Mouse (Mus musculus) cerebellum, adult 8-10 months (tissue): ENCODE measurements around the gene Erp27.

ENCODE experiments used
- DNase-seq: peaks from one replicate; pipeline ENCODE4 v3.0.0; 2022

Gene Erp27

GRCm38 (mm10) chr6:136858420-136858819 is 63.6 kb downstream of the Erp27 start:
- no peak for DNase-seq

DNA sequence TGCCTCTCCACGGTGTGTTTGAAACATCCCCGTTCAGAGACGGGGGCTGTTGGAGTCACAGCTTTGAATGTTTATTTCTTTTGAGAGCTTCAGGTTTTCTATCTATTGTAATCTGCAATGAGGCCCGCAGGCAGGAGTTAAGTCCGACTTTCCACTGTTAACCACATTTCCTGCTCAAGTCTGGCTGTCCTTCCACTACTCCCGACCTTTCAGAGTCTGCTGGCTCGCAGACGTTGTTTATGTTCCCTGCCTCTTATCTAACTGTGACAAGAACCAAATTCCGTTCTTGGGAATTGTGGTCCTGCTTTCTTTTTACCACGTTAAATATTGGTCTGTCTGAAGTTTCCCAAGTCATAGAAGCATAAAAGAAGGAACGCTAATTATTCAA is 64.1 kb downstream of the Erp27 start:
- no peak for DNase-seq
